Mouse (Mus musculus) lung, postnatal 0 days (tissue): ENCODE results near the gene Arhgef17. TPM values are rescaled to one million over a fixed set of nuclear protein-coding genes. Genes with fewer than 3 reads are reported as not detected.

Source experiments
- ATAC-seq: fragments of 200-750 bp; cut with Nextera tagmentation; 2 replicates; pipeline ENCODE4 v1.8.0; 2017; ENCODE audit warnings: moderate library complexity
- DNase-seq: peaks from one replicate; pipeline ENCODE4 v3.0.0-alpha.2; 2016; ENCODE audit warnings: low spot score
- H3K27ac ChIP-seq: fragments of 300-500 bp; sonication (generic); 2 replicates; pipeline ENCODE4 v1.5.1; 2014; ENCODE audit warnings: antibody characterized with exemption, mild to moderate bottlenecking, low read length, mixed read lengths
- H3K27me3 ChIP-seq: fragments of 300-500 bp; sonication (generic); replicated peaks from 2 replicates; pipeline ENCODE4 v1.6.1; 2014; ENCODE audit warnings: low read length, mixed read lengths; ENCODE audit not compliant: insufficient read depth
- H3K36me3 ChIP-seq: fragments of 300-500 bp; sonication (generic); 2 replicates; pipeline ENCODE4 v1.6.1; 2014; ENCODE audit warnings: low read length, mixed read lengths; ENCODE audit not compliant: insufficient read depth
- H3K4me1 ChIP-seq: fragments of 300-500 bp; sonication (generic); 2 replicates; pipeline ENCODE4 v1.6.1; 2014; ENCODE audit warnings: antibody characterized with exemption, low read depth, low read length, mixed read lengths; ENCODE audit not compliant: insufficient read depth
- H3K4me2 ChIP-seq: fragments of 300-500 bp; sonication (generic); replicated peaks from 2 replicates; pipeline ENCODE4 v1.6.1; 2014; ENCODE audit warnings: low read depth, mild to moderate bottlenecking, low read length, moderate library complexity, mixed read lengths
- H3K4me3 ChIP-seq: fragments of 300-500 bp; sonication (generic); 2 replicates; pipeline ENCODE4 v1.5.1; 2014; ENCODE audit warnings: low read depth, low read length
- H3K9ac ChIP-seq: fragments of 300-500 bp; sonication (generic); replicated peaks from 2 replicates; pipeline ENCODE4 v1.6.1; 2014; ENCODE audit warnings: low read depth, mild to moderate bottlenecking
- H3K9me3 ChIP-seq: fragments of 300-500 bp; sonication (generic); 2 replicates; pipeline ENCODE4 v1.6.1; 2016; ENCODE audit warnings: low read length, mixed read lengths
- CTCF ChIP-seq: IDR thresholded peaks from 2 replicates; pipeline ENCODE4 v1.5.1; 2016; ENCODE audit warnings: antibody characterized with exemption, mild to moderate bottlenecking
- EP300 ChIP-seq: IDR thresholded peaks from 2 replicates; pipeline ENCODE4 v1.6.1; 2016; ENCODE audit warnings: antibody characterized with exemption, mild to moderate bottlenecking, control low read depth
- WGBS: fragments of 180-500 bp; shearing (Covaris S2); extraction: QIAGEN DNeasy Blood & Tissue Kit; methylation state at CpG from one replicate; pipeline ENCODE4 v1.1.7; 2014; 5-methylcytosine and 5-hydroxymethylcytosine counted together
- polyA plus RNA-seq: library from polyadenylated mRNA; unstranded; fragments of >200 nt; fragmentation: Nextera tagmentation; extraction: Ambion mirVana; gene quantifications from 2 replicates; pipeline ENCODE4 v1.2.1, GENCODE M21; 2015

Arhgef17 gene
- polyA plus RNA-seq, 1 experiment from 2014 or later = 5.8 TPM

GRCm38 (mm10) chr7:100839632-100840402 lies 92.1 kb downstream of the Arhgef17 start:
- no peak overlapping the region for H3K4me2 ChIP-seq
- no peaks in the 10 kb centered on the region for H3K4me1 ChIP-seq
- no peak for TF ChIP-seq CTCF
- no peak for TF ChIP-seq EP300
- ATAC-seq (peak; percentile 40; the same call in 1 of the 2 replicates), DNase-seq (no peak)
- H3K27ac ChIP-seq = no peak overlapping the region
- H3K4me3 ChIP-seq = no peak overlapping the region
- WGBS = 69% methylated on average over 6 of the region's 6 CpGs
- no peaks in the 10 kb centered on the region for H3K9me3 ChIP-seq
- no peaks in the 10 kb centered on the region for H3K27me3 ChIP-seq
- peaks cover 12% of the 10 kb centered on the region; the same call in 1 of the 2 replicates for H3K36me3 ChIP-seq
- no peak overlapping the region for H3K9ac ChIP-seq

DNA sequence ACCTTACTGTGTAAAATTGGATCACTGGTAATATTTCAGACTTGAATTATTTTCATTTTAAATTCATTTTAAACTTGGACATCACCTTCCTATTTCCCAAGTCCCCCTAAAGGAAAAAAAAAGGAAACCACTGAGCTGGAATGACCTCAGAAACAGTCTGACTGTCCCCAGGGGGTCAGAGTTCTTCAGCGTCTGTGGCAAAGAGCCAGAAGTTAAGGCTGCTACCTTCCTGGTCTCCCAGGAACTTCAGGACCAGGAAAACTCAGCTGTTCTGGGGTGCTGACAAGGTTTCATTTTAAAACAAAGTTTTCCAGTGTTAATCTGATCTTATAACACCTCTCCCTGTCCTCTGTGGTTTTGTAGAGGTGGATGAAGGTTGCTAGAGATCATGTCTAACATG lies 94.2 kb downstream of the Arhgef17 start:
- DNase-seq (no peak), ATAC-seq (no peak)
- Histone ChIP-seq H3K9ac (no peak overlapping the region), H3K27me3 (no peaks in the 10 kb centered on the region), H3K9me3 (no peaks in the 10 kb centered on the region), H3K4me3 (no peak overlapping the region), H3K4me1 (no peaks in the 10 kb centered on the region), H3K27ac (no peak overlapping the region), H3K4me2 (no peak overlapping the region), H3K36me3 (peaks cover 13% of the 10 kb centered on the region; the same call in 1 of the 2 replicates)
- WGBS = 62% methylated on average over 1 of the region's 1 CpGs
- TF ChIP-seq CTCF = no peak

DNA sequence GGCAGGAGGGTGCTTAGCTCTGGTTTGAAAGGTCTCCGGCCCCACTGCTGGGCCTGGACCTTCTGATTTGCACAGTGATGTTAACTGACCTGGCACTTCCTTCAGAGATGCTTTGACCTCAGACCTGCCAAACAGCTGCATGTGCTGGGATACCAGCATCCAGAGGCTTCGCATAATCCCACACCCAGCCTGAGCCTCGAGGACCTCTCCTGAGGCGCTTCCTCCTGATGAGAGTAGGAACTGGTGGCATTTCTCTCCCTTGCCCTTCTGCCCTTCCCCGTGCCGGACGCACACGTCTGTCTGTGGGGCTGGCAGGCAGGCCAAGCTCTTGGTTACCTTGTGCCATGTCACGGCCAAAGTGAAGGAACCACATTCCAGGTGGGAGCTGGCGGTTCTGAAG lies 95.2 kb downstream of the Arhgef17 start:
- H3K9ac ChIP-seq = no peak overlapping the region
- H3K4me1 ChIP-seq = no peaks in the 10 kb centered on the region
- H3K36me3 ChIP-seq = peaks cover 13% of the 10 kb centered on the region; the same call in 1 of the 2 replicates
- ATAC-seq = no peak
- H3K4me3 ChIP-seq = no peak overlapping the region
- H3K4me2 ChIP-seq = no peak overlapping the region
- no peak overlapping the region for H3K27ac ChIP-seq
- no peaks in the 10 kb centered on the region for H3K9me3 ChIP-seq
- 86% methylated on average over 10 of the region's 10 CpGs for WGBS
- TF ChIP-seq EP300 (no peak), CTCF (no peak)
- no peak for DNase-seq
- H3K27me3 ChIP-seq = no peaks in the 10 kb centered on the region

- ATAC-seq = no peak
Observed at GRCm38 (mm10) chr7:100835711-100836110, 96.2 kb downstream of the Arhgef17 start.

GRCm38 (mm10) chr7:100835168-100835567 lies 96.7 kb downstream of the Arhgef17 start:
- WGBS = 84% methylated on average over 7 of the region's 7 CpGs
- DNase-seq = no peak

More at GRCm38 (mm10) chr7:100835711-100836110, 96.2 kb downstream of the Arhgef17 start:
- Histone ChIP-seq H3K4me3 (no peak overlapping the region), H3K9me3 (no peaks in the 10 kb centered on the region), H3K9ac (no peak overlapping the region), H3K4me2 (no peak overlapping the region), H3K4me1 (no peaks in the 10 kb centered on the region), H3K36me3 (peaks cover 13% of the 10 kb centered on the region; the same call in 1 of the 2 replicates), H3K27ac (no peak overlapping the region), H3K27me3 (no peaks in the 10 kb centered on the region)
- DNase-seq = no peak
- 79% methylated on average over 6 of the region's 6 CpGs for WGBS
- TF ChIP-seq CTCF = no peak
- TF ChIP-seq EP300 = no peak

GRCm38 (mm10) chr7:100833859-100834258 lies 98.0 kb downstream of the Arhgef17 start:
- no peak for ATAC-seq
- Histone ChIP-seq H3K4me3 (no peak overlapping the region), H3K27ac (no peak overlapping the region), H3K9ac (no peak overlapping the region), H3K36me3 (peaks cover 13% of the 10 kb centered on the region; the same call in 1 of the 2 replicates), H3K4me1 (no peaks in the 10 kb centered on the region), H3K9me3 (no peaks in the 10 kb centered on the region), H3K27me3 (no peaks in the 10 kb centered on the region), H3K4me2 (no peak overlapping the region)
- 80% methylated on average over 1 of the region's 1 CpGs for WGBS
- no peak for DNase-seq
- TF ChIP-seq EP300 (no peak), CTCF (no peak)

More at GRCm38 (mm10) chr7:100835168-100835567, 96.7 kb downstream of the Arhgef17 start:
- no peak for ATAC-seq
- Histone ChIP-seq H3K4me3 (no peak overlapping the region), H3K36me3 (peaks cover 13% of the 10 kb centered on the region; the same call in 1 of the 2 replicates), H3K27me3 (no peaks in the 10 kb centered on the region), H3K4me1 (no peaks in the 10 kb centered on the region), H3K9me3 (no peaks in the 10 kb centered on the region), H3K9ac (no peak overlapping the region), H3K27ac (no peak overlapping the region), H3K4me2 (no peak overlapping the region)
- no peak for TF ChIP-seq EP300
- no peak for TF ChIP-seq CTCF
